Mouse (Mus musculus): Measurements from ENCODE around the gene Zfp980.
"Not testable (repeated sequence)": the region's sequence is repeated elsewhere in the genome, so short reads cannot be mapped to it uniquely, and the experiment has no call there.

The Zfp980 gene

GRCm38 (mm10) chr4:145670385-145670784, at the start of gene Zfp980:
Gene Zfp980, plus strand, starts transcription at chr4:145670685.
- DNase-seq (ENCODE audit: low spot score), result not testable (repeated sequence)

- DNase-seq (ENCODE audit: low spot score), result not testable (repeated sequence)
These were observed 29.9 kb upstream of the Zfp980 start for GRCm38 (mm10) chr4:145640416-145641185.

- not testable (repeated sequence) for DNase-seq (ENCODE audit: low spot score)
These were observed 3.8 kb downstream of the Zfp980 start for GRCm38 (mm10) chr4:145674286-145674780.

GRCm38 (mm10) chr4:145680217-145680616, 9.7 kb downstream of the Zfp980 start:
- not testable (repeated sequence) for DNase-seq (ENCODE audit: low spot score)

- DNase-seq (ENCODE audit: low spot score), result not testable (repeated sequence)
These were observed 10.3 kb downstream of the Zfp980 start for GRCm38 (mm10) chr4:145680672-145681387.

- DNase-seq (ENCODE audit: low spot score), result not testable (repeated sequence)
These were observed 11.5 kb downstream of the Zfp980 start for GRCm38 (mm10) chr4:145682021-145682420.

- DNase-seq (ENCODE audit: low spot score), result not testable (repeated sequence)
These were observed 12.7 kb downstream of the Zfp980 start for GRCm38 (mm10) chr4:145683024-145683766.

GRCm38 (mm10) chr4:145686061-145686460, 15.6 kb downstream of the Zfp980 start:
- DNase-seq (ENCODE audit: low spot score), result not testable (repeated sequence)

GRCm38 (mm10) chr4:145744935-145745644, 74.6 kb downstream of the Zfp980 start:
- DNase-seq (ENCODE audit: low spot score), result not testable (repeated sequence)

GRCm38 (mm10) chr4:145745645-145745991, 75.1 kb downstream of the Zfp980 start:
- not testable (repeated sequence) for DNase-seq (ENCODE audit: low spot score)
